Mouse (Mus musculus) lung, postnatal 0 days (tissue): ENCODE measurements around the gene Errfi1.

Experiments used
- CTCF ChIP-seq: IDR thresholded peaks from 2 replicates; pipeline ENCODE4 v1.5.1; 2016; ENCODE audit warnings: antibody characterized with exemption, mild to moderate bottlenecking
- EP300 ChIP-seq: IDR thresholded peaks from 2 replicates; pipeline ENCODE4 v1.6.1; 2016; ENCODE audit warnings: antibody characterized with exemption, mild to moderate bottlenecking, control low read depth

DNA sequence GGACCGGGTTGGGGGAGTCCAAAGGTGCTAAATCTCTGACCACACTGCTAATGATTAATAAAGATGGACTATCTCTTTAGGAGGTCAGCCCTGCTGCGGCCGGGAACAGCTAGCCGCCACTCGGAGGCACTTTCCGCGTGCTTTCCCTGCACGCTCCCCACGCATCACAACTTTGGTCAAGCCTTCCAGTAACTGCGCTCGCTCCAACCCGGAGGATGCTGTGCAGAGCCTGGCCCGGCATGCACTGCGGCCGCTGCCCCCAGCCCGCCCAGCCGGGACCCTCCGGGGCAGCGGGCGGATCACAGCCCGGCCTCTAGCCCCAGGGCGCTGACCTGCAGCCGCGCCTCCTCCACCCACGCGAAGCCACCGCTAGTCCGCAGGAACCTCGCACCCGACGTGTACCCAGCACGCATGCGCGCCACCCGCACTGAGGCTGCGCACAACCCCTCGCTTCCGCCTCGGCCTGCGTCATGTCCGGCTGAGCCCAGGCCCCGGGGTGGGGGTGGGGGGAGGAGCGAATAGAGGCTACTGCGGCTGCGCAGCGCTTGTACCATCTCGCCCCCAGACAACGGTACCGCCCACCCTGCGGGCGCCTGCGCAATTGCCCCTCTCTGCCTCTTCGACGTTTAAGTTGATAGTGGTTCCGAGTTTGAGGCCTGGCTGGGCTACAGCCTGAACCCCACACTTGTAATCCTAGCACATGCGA is 55.9 kb downstream of the Errfi1 start:
- TF ChIP-seq CTCF (peak; percentile 46), EP300 (no peak)
